Mouse (Mus musculus) liver, embryonic 16.5 days (tissue): ENCODE data around the gene Atpif1. TPM values are rescaled to one million over a fixed set of nuclear protein-coding genes. Genes with fewer than 3 reads are reported as not detected.

Source experiments
- ATAC-seq: fragments of 200-750 bp; cut with Nextera tagmentation; 2 replicates; pipeline ENCODE4 v1.8.0; 2017; ENCODE audit warnings: low read depth, mild to moderate bottlenecking, moderate number of reproducible peaks, moderate library complexity
- H3K27ac ChIP-seq: fragments of 300-500 bp; sonication (generic); 2 replicates; pipeline ENCODE4 v1.5.1; 2014; ENCODE audit warnings: mild to moderate bottlenecking, low read length
- H3K27me3 ChIP-seq: fragments of 300-500 bp; sonication (generic); 2 replicates; pipeline ENCODE4 v1.6.1; 2014; ENCODE audit warnings: low read depth, low read length, mixed read lengths; ENCODE audit not compliant: control insufficient read depth, insufficient read depth
- H3K36me3 ChIP-seq: fragments of 300-500 bp; sonication (generic); 2 replicates; pipeline ENCODE4 v1.6.1; 2014; ENCODE audit warnings: mild to moderate bottlenecking; ENCODE audit not compliant: control insufficient read depth, insufficient read depth
- H3K4me1 ChIP-seq: fragments of 300-500 bp; sonication (generic); 2 replicates; pipeline ENCODE4 v1.6.1; 2014; ENCODE audit warnings: low read depth, low read length, mixed read lengths; ENCODE audit not compliant: control insufficient read depth
- H3K4me2 ChIP-seq: fragments of 300-500 bp; sonication (generic); 2 replicates; pipeline ENCODE4 v1.6.1; 2014; ENCODE audit warnings: low read depth, low read length, mixed read lengths
- H3K4me3 ChIP-seq: fragments of 300-500 bp; sonication (generic); 2 replicates; pipeline ENCODE4 v1.5.1; 2014; ENCODE audit warnings: low read depth, mild to moderate bottlenecking, low read length
- H3K9ac ChIP-seq: fragments of 300-500 bp; sonication (generic); 2 replicates; pipeline ENCODE4 v1.6.1; 2014; ENCODE audit warnings: low read depth, low read length
- H3K9me3 ChIP-seq: fragments of 300-500 bp; sonication (generic); replicated peaks from 2 replicates; pipeline ENCODE4 v1.6.1; 2016; ENCODE audit warnings: low read length; ENCODE audit not compliant: control insufficient read depth
- WGBS: fragments of 180-500 bp; shearing (Covaris S2); extraction: QIAGEN DNeasy Blood & Tissue Kit; methylation state at CpG from one replicate; pipeline ENCODE4 v1.1.7; 2014; ENCODE audit not compliant: insufficient replicate concordance; 5-methylcytosine and 5-hydroxymethylcytosine counted together
- polyA plus RNA-seq: library from polyadenylated mRNA; unstranded; fragments of >200 nt; fragmentation: Nextera tagmentation; extraction: Ambion mirVana; gene quantifications from 2 replicates; pipeline ENCODE4 v1.2.1, GENCODE M21; 2015

Gene Atpif1
- polyA plus RNA-seq, 1 experiment from 2014 or later: 1,068 TPM

DNA sequence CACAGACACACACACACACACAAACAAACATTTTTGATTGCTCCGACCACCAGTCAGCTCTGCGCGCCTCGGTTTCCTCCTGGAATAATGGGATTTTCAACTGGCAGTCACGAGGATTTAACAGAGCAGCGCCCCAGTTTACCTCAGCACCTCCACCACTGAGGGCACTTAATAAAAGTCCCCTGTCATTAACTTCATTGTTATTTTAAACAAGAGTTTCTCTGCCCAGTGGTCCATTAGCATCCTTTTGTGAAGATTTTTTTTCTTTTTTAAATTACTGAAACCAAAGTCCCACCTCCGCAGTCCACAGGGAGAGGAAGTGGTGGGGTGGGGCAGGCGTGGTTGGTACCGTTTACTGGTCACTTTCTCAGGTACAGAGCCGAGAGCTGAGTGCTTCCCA, 27.7 kb downstream of the Atpif1 start:
- Histone ChIP-seq H3K4me1 (peaks cover 59% of the 10 kb centered on the region), H3K27ac (no peak overlapping the region), H3K9ac (no peak overlapping the region), H3K27me3 (no peaks in the 10 kb centered on the region), H3K9me3 (no peaks in the 10 kb centered on the region), H3K4me2 (no peak overlapping the region), H3K36me3 (no peaks in the 10 kb centered on the region), H3K4me3 (no peak overlapping the region)
- WGBS: 49% methylated on average over 10 of the region's 10 CpGs
- no peak for ATAC-seq

DNA sequence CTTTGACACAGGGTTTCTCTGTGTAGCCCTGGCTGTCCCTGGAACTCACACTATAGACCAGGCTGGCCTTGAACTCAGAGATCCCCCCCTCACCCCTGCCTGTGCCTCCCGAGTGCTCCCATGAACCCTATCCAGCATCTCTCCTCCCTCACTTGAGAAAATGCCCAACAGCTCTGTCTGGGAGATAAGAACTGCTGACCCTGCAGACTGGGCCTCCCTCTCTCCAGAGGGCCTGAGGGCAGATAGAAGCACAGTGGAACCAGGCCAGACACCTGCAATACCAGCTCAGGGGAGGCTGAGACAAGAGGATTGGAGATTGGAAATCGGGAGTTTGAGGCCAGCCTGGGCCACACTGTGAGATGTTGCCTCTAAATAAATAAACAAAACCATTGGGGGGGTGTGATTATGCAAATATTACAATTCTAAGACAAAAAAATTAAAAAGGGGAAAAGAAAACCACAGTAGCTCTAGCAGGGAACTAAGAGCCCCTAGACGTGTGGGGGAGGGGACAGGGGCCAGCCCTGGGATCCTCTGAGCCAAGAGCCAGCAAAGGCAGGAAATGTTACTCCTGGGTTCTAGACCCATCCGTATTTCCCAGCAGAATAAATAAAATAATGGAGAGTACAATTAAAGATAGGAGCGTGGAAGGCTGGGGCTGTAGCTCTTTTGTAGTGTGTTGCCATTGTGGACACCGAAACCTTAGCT, 28.3 kb downstream of the Atpif1 start:
- peaks cover 55% of the 10 kb centered on the region for H3K4me1 ChIP-seq
- H3K4me2 ChIP-seq: peak overlapping the region; percentile 25
- H3K9ac ChIP-seq: no peak overlapping the region; the same call in 1 of the 2 replicates
- ATAC-seq: peak; percentile 30
- H3K4me3 ChIP-seq: no peak overlapping the region
- H3K27ac ChIP-seq: peak overlapping the region; percentile 56; the same call in 1 of the 2 replicates
- H3K9me3 ChIP-seq: no peaks in the 10 kb centered on the region
- no peaks in the 10 kb centered on the region for H3K36me3 ChIP-seq
- 40% methylated on average over 6 of the region's 6 CpGs for WGBS
- no peaks in the 10 kb centered on the region for H3K27me3 ChIP-seq

DNA sequence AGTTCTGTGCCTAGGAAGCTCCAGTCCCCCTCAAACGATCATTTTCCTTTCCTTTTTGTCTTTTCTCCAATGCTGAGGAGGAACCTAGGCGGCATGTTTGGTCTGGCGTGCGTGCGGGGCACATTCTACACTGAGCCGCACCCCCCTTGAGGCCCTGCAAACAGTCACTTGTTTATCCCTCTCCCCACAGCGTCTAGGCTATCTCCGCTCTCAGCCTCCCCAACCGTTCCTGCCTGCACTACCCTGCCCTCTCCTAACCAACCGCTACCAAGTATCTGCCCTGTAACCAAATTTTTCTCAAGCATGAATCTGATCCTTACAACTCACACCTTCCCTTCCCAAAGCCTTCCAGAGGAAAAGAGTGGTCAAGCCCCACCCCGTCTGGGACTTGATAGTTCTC, 30.1 kb downstream of the Atpif1 start:
- H3K4me3 ChIP-seq: no peak overlapping the region
- WGBS: 44% methylated on average over 11 of the region's 11 CpGs
- 0 out of 2 replicates have a peak overlapping the region, but pooled peaks have one; percentile 9 for H3K27ac ChIP-seq
- H3K9ac ChIP-seq: no peak overlapping the region
- peak overlapping the region; percentile 12; the same call in 1 of the 2 replicates for H3K4me2 ChIP-seq
- no peaks in the 10 kb centered on the region for H3K27me3 ChIP-seq
- peaks cover 10% of the 10 kb centered on the region; the same call in 1 of the 2 replicates for H3K36me3 ChIP-seq
- no peaks in the 10 kb centered on the region for H3K9me3 ChIP-seq
- peaks cover 45% of the 10 kb centered on the region for H3K4me1 ChIP-seq
- peak; percentile 78 for ATAC-seq

DNA sequence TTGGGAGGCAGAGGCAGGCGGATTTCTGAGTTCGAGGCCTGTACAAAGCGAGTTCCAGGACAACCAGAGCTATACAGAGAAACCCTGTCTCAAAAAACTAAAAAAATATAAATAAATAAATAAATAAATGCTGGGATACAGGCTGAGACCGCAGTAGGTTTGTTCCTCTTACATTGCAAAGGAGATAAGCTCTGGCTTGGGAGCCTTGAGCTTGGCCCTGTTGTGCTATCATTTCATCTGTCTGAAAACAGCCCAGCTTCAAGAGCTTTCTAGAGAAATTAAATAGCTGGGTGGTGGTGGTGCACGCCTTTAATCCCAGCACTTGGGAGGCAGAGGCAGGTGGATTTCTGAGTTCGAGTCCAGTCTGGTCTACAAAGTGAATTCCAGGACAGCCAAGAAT, 31.8 kb downstream of the Atpif1 start:
- no peak overlapping the region for H3K27ac ChIP-seq
- peaks cover 33% of the 10 kb centered on the region for H3K4me1 ChIP-seq
- no peak overlapping the region for H3K4me2 ChIP-seq
- H3K4me3 ChIP-seq: no peak overlapping the region
- peaks cover 23% of the 10 kb centered on the region for H3K36me3 ChIP-seq
- WGBS: 56% methylated on average over 6 of the region's 6 CpGs
- ATAC-seq: no peak
- no peak overlapping the region for H3K9ac ChIP-seq
- no peaks in the 10 kb centered on the region for H3K9me3 ChIP-seq
- H3K27me3 ChIP-seq: no peaks in the 10 kb centered on the region

DNA sequence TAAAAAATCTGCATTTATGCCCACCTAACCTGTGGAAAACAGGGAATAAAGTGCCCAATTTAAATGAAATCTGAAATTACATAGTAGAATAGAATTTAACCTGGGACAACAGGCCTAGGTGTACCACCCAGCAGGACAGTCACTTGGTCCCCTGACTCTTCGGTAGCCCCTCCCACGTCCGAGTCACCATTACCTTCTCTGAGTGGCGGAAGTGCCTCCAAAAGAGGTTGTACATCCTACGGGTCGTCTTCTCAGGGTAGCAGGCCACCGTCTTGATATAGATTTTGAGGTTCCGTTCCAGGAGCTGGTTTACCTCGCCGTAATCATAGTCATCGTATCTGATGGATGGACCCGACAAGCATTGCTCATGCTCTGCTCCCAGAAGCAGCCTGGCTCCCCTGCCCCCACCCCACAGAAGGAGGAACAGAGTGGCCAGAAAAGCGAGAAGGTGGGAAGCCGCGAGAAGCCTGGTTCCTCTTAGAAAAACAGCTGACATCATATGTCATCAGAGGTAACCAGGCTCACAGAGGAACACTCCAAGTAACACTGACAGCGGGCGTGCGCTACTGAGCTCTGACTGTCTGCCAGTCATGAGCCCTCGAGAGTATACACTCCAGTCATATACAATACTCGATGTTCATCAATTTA, 39.1 kb downstream of the Atpif1 start:
- H3K9ac ChIP-seq: no peak overlapping the region
- no peaks in the 10 kb centered on the region for H3K9me3 ChIP-seq
- H3K4me2 ChIP-seq: no peak overlapping the region
- H3K27me3 ChIP-seq: no peaks in the 10 kb centered on the region
- 45% methylated on average over 20 of the region's 20 CpGs for whole genome bisulfite sequencing
- ATAC-seq: 0 out of 2 replicates have a peak, but pooled peaks have one; percentile 14
- peaks cover 29% of the 10 kb centered on the region for H3K36me3 ChIP-seq
- no peak overlapping the region for H3K27ac ChIP-seq
- peaks cover 6% of the 10 kb centered on the region for H3K4me1 ChIP-seq
- no peak overlapping the region for H3K4me3 ChIP-seq

DNA sequence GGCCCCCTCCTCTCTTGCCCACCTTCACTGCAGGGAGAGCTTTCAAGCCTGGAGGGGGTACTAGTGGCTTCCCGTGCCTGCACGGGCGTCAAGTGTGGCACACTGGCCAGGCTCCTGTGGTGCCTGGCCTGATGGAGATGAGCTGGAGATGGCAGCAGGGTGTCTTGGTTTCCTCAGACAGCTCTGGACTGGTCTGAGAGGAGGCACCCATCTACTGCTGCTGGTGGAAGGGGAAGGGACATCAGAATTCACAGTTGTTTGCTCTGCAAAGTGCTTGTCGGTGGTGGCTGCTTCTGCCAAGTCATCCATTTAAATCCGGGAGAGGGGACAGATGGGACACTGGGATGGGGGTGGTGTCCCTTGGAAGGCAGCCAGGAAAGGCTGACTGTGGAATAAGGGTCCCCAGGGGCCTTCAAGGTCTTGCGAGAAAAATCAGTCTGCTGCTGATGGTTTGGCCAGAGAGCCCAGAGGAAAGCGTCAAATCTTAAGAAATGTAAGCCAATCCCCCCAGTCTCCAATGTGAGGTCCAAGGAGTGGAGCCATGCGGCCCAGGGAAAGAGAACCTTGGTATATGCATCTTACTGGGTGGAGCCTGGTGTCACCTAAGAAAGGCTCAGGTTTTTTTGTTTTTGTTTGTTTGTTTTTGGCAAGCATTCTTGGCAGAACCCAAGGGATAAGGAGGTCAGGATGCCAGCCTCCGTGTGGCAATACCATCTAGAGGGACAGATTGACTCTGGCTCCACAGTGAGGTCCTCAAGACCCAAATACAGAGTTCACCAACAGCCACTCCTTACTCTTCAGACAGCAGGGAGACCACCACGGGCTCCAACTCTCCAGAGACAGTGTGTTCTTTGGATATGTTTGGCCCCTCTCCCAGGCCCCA, 41.0 kb downstream of the Atpif1 start:
- Histone ChIP-seq H3K9ac (no peak overlapping the region), H3K4me1 (peaks cover 6% of the 10 kb centered on the region), H3K27ac (0 out of 2 replicates have a peak overlapping the region, but pooled peaks have one; percentile 4), H3K9me3 (no peaks in the 10 kb centered on the region), H3K36me3 (peaks cover 11% of the 10 kb centered on the region), H3K4me2 (no peak overlapping the region), H3K4me3 (no peak overlapping the region), H3K27me3 (no peaks in the 10 kb centered on the region)
- peak; percentile 10; the same call in 1 of the 2 replicates for ATAC-seq
- WGBS: 63% methylated on average over 10 of the region's 10 CpGs

DNA sequence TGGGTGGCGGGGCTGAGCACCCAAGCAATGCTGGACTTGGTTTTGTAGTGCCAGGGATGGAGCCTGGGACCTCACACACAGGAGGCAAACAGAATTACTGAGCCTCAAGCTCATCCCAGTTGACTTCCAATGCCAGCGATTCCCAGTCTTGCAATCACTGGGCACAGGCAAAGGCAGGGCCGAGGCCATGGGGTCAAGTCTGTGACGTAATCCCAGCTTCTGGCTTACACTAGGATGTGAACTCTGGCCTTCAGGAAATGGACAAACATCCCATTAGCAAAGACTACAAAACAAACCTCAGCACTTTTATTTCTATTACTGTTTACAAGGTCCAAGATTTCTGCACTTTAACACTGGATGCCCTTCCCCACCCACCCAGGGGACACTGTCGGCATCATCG, 41.7 kb downstream of the Atpif1 start:
- Histone ChIP-seq H3K4me3 (no peak overlapping the region), H3K36me3 (peaks cover 8% of the 10 kb centered on the region), H3K4me2 (no peak overlapping the region), H3K27me3 (no peaks in the 10 kb centered on the region), H3K9ac (no peak overlapping the region), H3K27ac (0 out of 2 replicates have a peak overlapping the region, but pooled peaks have one; percentile 24), H3K4me1 (peaks cover 6% of the 10 kb centered on the region), H3K9me3 (no peaks in the 10 kb centered on the region)
- WGBS: 69% methylated on average over 6 of the region's 6 CpGs
- ATAC-seq: peak; percentile 82

DNA sequence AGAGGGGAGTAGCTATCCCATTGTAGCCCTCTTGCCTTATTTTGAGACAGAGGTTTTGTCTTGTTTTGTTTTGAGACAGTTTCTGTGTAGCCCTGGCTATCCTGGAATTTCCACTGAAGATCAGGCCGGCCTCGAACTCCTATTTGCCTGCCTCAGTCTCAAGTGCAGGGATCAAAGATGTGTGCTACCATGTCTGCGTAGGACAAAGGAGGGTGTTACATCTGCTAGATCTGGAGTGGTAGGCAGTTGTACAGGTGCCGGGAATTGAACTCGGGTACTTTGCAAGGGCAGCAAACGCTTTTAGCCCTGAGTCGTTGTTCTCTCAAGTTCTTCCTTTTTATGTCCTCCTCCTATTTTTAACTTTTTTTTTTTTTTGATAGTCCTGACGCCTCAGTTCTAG, 42.4 kb downstream of the Atpif1 start:
- H3K4me3 ChIP-seq: no peak overlapping the region
- no peaks in the 10 kb centered on the region for H3K27me3 ChIP-seq
- no peak overlapping the region for H3K4me2 ChIP-seq
- H3K36me3 ChIP-seq: peaks cover 3% of the 10 kb centered on the region; the same call in 1 of the 2 replicates
- no peak overlapping the region for H3K27ac ChIP-seq
- no peaks in the 10 kb centered on the region for H3K9me3 ChIP-seq
- no peak overlapping the region for H3K9ac ChIP-seq
- no peak for ATAC-seq
- H3K4me1 ChIP-seq: peaks cover 6% of the 10 kb centered on the region
- WGBS: 69% methylated on average over 8 of the region's 8 CpGs
